Mouse (Mus musculus) cerebellum, adult 2 months (tissue): ENCODE data around the gene Pde1c.

ENCODE experiments used
- CTCF ChIP-seq: fragments of 200-500 bp; IDR thresholded peaks from 2 replicates; pipeline ENCODE4 v1.5.1; 2011; ENCODE audit warnings: low read depth, mild to moderate bottlenecking, control low read depth, low read length, moderate library complexity, borderline replicate concordance; ENCODE audit not compliant: insufficient read depth
- POLR2A ChIP-seq: fragments of 200-500 bp; IDR thresholded peaks from 2 replicates; pipeline ENCODE4 v1.6.1; 2011; ENCODE audit warnings: low read length, control low read depth, borderline replicate concordance; ENCODE audit not compliant: insufficient read depth

DNA sequence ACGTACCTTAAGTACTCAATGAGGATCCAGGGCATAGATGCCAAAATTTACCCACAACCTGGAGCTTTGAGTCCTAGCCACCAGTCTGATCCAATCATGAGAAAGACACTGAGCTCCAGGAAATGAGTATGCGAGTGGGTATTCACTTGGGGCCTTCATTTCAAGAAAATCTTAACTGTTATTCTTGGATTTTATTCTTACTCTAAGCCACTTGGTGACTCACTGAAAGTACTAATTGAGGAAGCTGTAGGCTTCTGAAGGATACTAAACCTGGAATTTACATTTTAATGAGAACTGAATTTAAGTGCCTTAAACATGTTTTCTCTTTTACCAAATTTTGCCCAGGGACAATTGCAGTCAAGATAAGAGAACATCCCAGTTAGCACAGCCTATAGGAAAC lies 392.4 kb downstream of the Pde1c start:
- TF ChIP-seq CTCF (no peak), POLR2A (no peak)
